Mouse (Mus musculus): ENCODE measurements around the gene Spag8. TPM values are rescaled to one million over a fixed set of nuclear protein-coding genes. Genes with fewer than 3 reads are reported as not detected.
A peak's percentile ranks its signal among the peaks of the same experiment; 100 is the strongest.

Spag8 gene
- polyA plus RNA-seq (2016; fragmentation: Nextera tagmentation; extraction: Ambion mirVana): 1.9 and 2.9 TPM in 2 replicates

DNA sequence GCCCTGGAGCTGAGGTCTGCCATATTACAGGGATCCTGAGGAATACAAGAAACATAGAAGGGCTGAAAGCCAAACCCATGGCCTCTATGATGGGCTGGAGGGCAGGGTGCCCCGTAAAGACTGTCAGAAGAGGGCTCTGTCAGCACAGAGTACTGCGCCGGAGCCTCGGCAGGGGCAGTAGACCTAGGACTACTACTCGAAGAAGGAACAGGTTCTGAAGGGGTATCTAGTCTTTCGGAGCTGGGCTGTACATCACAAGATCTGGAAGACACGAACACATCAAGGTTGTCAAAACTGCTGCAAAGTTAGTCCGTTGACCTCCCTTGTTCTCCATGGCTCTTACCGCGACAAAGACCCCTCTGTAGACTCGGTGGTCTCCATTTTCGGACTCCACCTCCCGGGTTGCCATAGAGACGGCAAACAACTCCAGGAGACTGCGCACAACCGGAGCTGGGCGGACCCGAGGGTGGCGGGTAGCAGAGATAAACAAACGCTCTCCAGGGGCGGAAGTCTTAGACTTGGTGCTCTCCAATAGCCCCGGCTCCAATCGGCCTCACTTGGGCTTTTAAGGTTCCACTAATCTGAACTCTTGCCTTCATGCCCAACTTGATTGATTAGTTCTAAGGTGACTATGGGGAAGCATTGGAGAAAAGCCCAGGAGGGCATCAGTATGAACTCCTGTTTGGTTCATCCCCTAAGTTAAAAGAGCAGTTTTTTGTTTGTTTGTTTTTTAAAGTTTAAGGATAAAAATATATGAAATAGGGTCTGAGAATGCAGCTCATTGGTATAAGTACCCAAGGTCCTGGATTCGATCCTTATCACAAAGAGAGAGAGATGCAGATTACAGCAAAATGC, at the start of gene Spag8:
Gene Spag8, minus strand, starts transcription at position 434 of the 855 bp plus-strand sequence.
- WGBS: 14% methylated on average over 24 of the region's 24 CpGs
- Histone ChIP-seq H3K27me3 (ENCODE audit: poor library complexity, severe bottlenecking) (no peaks in the 10 kb centered on the region; the same call in 1 of the 2 replicates), H3K4me1 (peaks cover 33% of the 10 kb centered on the region), H3K4me3 (peak within 1 kb of the TSS; percentile 47), H3K36me3 (replicated peaks) (peaks cover 15% of the 10 kb centered on the region), H3K9me3 (peaks cover 9% of the 10 kb centered on the region), H3K27ac (peak within 1 kb of the TSS; percentile 60)
- peak; percentile 59 for DNase-seq (ENCODE audit: extremely low spot score, low spot score)

- Histone ChIP-seq H3K27me3 (ENCODE audit: poor library complexity, severe bottlenecking) (no peaks in the 10 kb centered on the region), H3K9me3 (no peaks in the 10 kb centered on the region), H3K36me3 (replicated peaks) (no peaks in the 10 kb centered on the region), H3K27ac (no peak within 1 kb of the TSS), H3K4me1 (no peaks in the 10 kb centered on the region), H3K4me3 (no peak within 1 kb of the TSS)
- no peak for DNase-seq (ENCODE audit: extremely low spot score, low spot score)
- WGBS: 92% methylated on average over 6 of the region's 6 CpGs
Observed at GRCm38 (mm10) chr4:43700707-43701106, 47.3 kb upstream of the Spag8 start, which contains the start of gene Olfr70. TSS of gene Olfr70 (minus strand) at chr4:43700807.

DNA sequence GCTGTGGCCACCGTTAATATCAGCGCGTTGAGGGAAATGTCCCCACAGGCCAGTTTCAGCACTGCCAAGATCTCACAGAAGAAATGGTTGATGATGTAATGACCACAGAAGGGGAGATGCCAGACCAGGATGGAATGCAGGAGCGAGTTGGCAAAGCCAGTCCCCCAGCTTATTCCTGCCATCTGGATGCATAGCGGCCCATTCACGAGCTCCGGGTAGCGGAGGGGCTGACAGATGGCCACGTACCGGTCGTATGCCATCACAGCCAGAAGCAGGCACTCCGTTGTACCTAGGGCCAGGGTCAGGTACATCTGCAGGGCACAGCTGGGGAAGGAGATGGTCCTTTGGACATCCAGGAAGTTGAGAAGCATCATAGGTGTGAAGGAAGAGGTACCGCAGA, 43.2 kb upstream of the Spag8 start:
- H3K27ac ChIP-seq: no peak overlapping the region
- peaks cover 4% of the 10 kb centered on the region for H3K4me1 ChIP-seq
- 95% methylated on average over 13 of the region's 13 CpGs for WGBS
- H3K9me3 ChIP-seq: no peaks in the 10 kb centered on the region
- no peak for DNase-seq (ENCODE audit: extremely low spot score, low spot score)
- no peaks in the 10 kb centered on the region for H3K36me3 ChIP-seq (replicated peaks)
- H3K4me3 ChIP-seq: no peak overlapping the region
- H3K27me3 ChIP-seq (ENCODE audit: poor library complexity, severe bottlenecking): no peaks in the 10 kb centered on the region

- DNase-seq (ENCODE audit: extremely low spot score, low spot score): no peak
- Histone ChIP-seq H3K27ac (no peak overlapping the region), H3K27me3 (ENCODE audit: poor library complexity, severe bottlenecking) (no peaks in the 10 kb centered on the region), H3K4me3 (no peak overlapping the region), H3K36me3 (replicated peaks) (peaks cover under 1% of the 10 kb centered on the region; the same call in 1 of the 2 replicates), H3K4me1 (peaks cover 4% of the 10 kb centered on the region), H3K9me3 (no peaks in the 10 kb centered on the region)
- 41% methylated on average over 9 of the region's 9 CpGs for WGBS
Observed at GRCm38 (mm10) chr4:43695249-43695671, 41.9 kb upstream of the Spag8 start.

- no peak overlapping the region for H3K27ac ChIP-seq
- peaks cover 4% of the 10 kb centered on the region for H3K4me1 ChIP-seq
- no peaks in the 10 kb centered on the region for H3K9me3 ChIP-seq
- H3K27me3 ChIP-seq (ENCODE audit: poor library complexity, severe bottlenecking): no peaks in the 10 kb centered on the region
- 83% methylated on average over 1 of the region's 1 CpGs for WGBS
- peaks cover 6% of the 10 kb centered on the region for H3K36me3 ChIP-seq (replicated peaks)
- no peak overlapping the region for H3K4me3 ChIP-seq
- DNase-seq (ENCODE audit: extremely low spot score, low spot score): no peak
Observed at GRCm38 (mm10) chr4:43694439-43695248, 41.2 kb upstream of the Spag8 start.

GRCm38 (mm10) chr4:43693806-43694241, 40.4 kb upstream of the Spag8 start:
- Histone ChIP-seq H3K4me1 (peaks cover 4% of the 10 kb centered on the region), H3K4me3 (no peak overlapping the region), H3K27ac (no peak overlapping the region), H3K36me3 (replicated peaks) (peaks cover 8% of the 10 kb centered on the region), H3K27me3 (ENCODE audit: poor library complexity, severe bottlenecking) (no peaks in the 10 kb centered on the region), H3K9me3 (no peaks in the 10 kb centered on the region)
- DNase-seq (ENCODE audit: extremely low spot score, low spot score): no peak
- WGBS: 80% methylated on average over 5 of the region's 5 CpGs

- H3K27me3 ChIP-seq (ENCODE audit: poor library complexity, severe bottlenecking): no peaks in the 10 kb centered on the region
- no peak for DNase-seq (ENCODE audit: extremely low spot score, low spot score)
- 84% methylated on average over 5 of the region's 5 CpGs for WGBS
- H3K27ac ChIP-seq: no peak overlapping the region
- no peaks in the 10 kb centered on the region for H3K9me3 ChIP-seq
- peaks cover 11% of the 10 kb centered on the region for H3K36me3 ChIP-seq (replicated peaks)
- H3K4me1 ChIP-seq: peaks cover 4% of the 10 kb centered on the region
- no peak overlapping the region for H3K4me3 ChIP-seq
Observed at GRCm38 (mm10) chr4:43691026-43691425, 37.6 kb upstream of the Spag8 start.

GRCm38 (mm10) chr4:43690021-43690420, 36.6 kb upstream of the Spag8 start:
- DNase-seq (ENCODE audit: extremely low spot score, low spot score): no peak
- Histone ChIP-seq H3K36me3 (replicated peaks) (peaks cover 21% of the 10 kb centered on the region), H3K4me1 (no peaks in the 10 kb centered on the region), H3K27ac (no peak overlapping the region), H3K27me3 (ENCODE audit: poor library complexity, severe bottlenecking) (no peaks in the 10 kb centered on the region), H3K9me3 (no peaks in the 10 kb centered on the region), H3K4me3 (no peak overlapping the region)
- 94% methylated on average over 17 of the region's 17 CpGs for WGBS

GRCm38 (mm10) chr4:43679416-43680043, 26.1 kb upstream of the Spag8 start:
- 94% methylated on average over 7 of the region's 7 CpGs for WGBS
- H3K27me3 ChIP-seq (ENCODE audit: poor library complexity, severe bottlenecking): no peaks in the 10 kb centered on the region
- no peaks in the 10 kb centered on the region for H3K9me3 ChIP-seq
- H3K4me1 ChIP-seq: no peaks in the 10 kb centered on the region
- H3K4me3 ChIP-seq: no peak overlapping the region
- H3K36me3 ChIP-seq (replicated peaks): peaks cover 25% of the 10 kb centered on the region
- DNase-seq (ENCODE audit: extremely low spot score, low spot score): no peak
- no peak overlapping the region for H3K27ac ChIP-seq

DNA sequence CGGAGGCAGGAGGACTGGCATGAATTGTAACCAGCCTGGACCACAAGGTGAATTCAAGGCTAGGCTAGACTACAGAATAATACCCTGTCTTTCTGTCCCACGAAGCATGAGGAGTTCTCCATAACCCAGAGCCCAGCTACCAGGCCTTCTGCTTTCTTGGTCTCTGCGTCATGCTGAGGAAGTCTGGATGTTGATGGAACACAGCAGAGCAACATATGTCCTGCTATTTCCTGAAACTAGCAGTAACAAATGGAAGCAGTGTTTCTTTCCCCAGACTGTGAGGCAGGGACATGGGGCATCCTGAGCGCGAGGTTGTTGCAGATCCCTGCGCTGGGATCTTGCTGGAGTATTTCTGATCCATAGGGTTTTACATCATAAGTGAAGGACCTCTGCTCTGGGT, 25.1 kb upstream of the Spag8 start:
- DNase-seq (ENCODE audit: extremely low spot score, low spot score): no peak
- Histone ChIP-seq H3K4me3 (no peak overlapping the region), H3K4me1 (no peaks in the 10 kb centered on the region), H3K9me3 (no peaks in the 10 kb centered on the region), H3K27me3 (ENCODE audit: poor library complexity, severe bottlenecking) (no peaks in the 10 kb centered on the region), H3K36me3 (replicated peaks) (peaks cover 30% of the 10 kb centered on the region), H3K27ac (no peak overlapping the region)
- 85% methylated on average over 6 of the region's 6 CpGs for WGBS

- H3K27ac ChIP-seq: no peak overlapping the region
- peaks cover 11% of the 10 kb centered on the region for H3K4me1 ChIP-seq
- H3K36me3 ChIP-seq (replicated peaks): peaks cover 10% of the 10 kb centered on the region
- 73% methylated on average over 4 of the region's 4 CpGs for WGBS
- no peak overlapping the region for H3K4me3 ChIP-seq
- no peaks in the 10 kb centered on the region for H3K9me3 ChIP-seq
- H3K27me3 ChIP-seq (ENCODE audit: poor library complexity, severe bottlenecking): peaks cover 8% of the 10 kb centered on the region
- DNase-seq (ENCODE audit: extremely low spot score, low spot score): no peak
Observed at GRCm38 (mm10) chr4:43675608-43676007, 22.2 kb upstream of the Spag8 start.

DNA sequence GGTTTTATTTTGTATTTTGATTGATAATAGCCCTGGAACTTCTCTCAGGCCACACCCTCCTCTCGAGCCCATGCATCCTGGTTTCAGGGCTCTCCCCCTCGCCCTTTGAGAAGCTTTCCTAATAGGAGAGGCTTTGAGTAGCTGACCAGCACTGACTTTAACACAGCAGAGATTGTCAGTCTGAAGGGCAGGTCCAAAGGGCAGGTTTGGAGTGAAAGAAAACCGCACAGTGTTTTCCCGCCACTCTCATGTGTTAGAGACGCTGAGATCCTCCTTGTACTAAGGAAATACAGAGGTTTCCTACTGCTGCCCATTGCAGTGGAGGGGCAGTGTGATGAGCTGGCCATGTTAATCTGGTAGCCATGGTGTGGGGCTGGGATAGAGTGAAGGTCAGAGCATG, 21.6 kb upstream of the Spag8 start:
- no peak for DNase-seq (ENCODE audit: extremely low spot score, low spot score)
- Histone ChIP-seq H3K27ac (no peak overlapping the region), H3K4me3 (no peak overlapping the region), H3K36me3 (replicated peaks) (peaks cover 10% of the 10 kb centered on the region), H3K27me3 (ENCODE audit: poor library complexity, severe bottlenecking) (peaks cover 14% of the 10 kb centered on the region), H3K9me3 (no peaks in the 10 kb centered on the region), H3K4me1 (peaks cover 18% of the 10 kb centered on the region)
- WGBS: 79% methylated on average over 5 of the region's 5 CpGs

Measured in forebrain, embryonic 10.5 days (tissue).